Mouse (Mus musculus): ENCODE measurements at regions not wholly inside any gene's neighbourhood (a gene's known extent, or its start where the extent isn't known, plus 50 kb on each side); places are given as distances from the start of the nearest gene placed in this dataset.
"Not testable (repeated sequence)": the region's sequence is repeated elsewhere in the genome, so short reads cannot be mapped to it uniquely, and the experiment has no call there.

DNA sequence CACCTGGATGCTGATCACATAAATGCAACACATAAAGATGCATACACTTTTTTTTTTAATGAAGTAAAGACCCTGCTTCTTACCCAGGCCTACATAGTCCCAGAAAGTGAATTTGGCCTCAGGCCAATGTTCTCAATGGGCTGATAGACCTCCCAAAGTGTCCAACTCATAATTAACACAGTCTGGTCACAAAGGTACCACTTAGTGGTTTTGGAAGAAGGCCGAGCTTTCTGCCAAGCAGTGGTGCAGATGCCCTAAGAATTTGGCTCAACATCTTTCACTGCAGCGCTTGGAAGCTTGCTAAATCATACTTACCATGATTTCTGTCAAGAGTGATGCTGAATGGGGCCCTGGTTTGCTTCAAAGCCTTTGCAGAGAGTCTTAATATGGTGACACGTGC is 706.4 kb upstream of the Rag2 start:
- no peak for ATAC-seq (ENCODE audit: low FRiP score)
- H3K4me1 ChIP-seq (replicated peaks): no peaks in the 10 kb centered on the region
- WGBS: 89% methylated on average over 3 of the region's 3 CpGs
- no peaks in the 10 kb centered on the region for H3K36me3 ChIP-seq
- H3K9me3 ChIP-seq: no peaks in the 10 kb centered on the region
- no peak overlapping the region for H3K27ac ChIP-seq
- H3K4me3 ChIP-seq: no peak overlapping the region
- no peak overlapping the region for H3K9ac ChIP-seq
- H3K27me3 ChIP-seq: no peaks in the 10 kb centered on the region
- no peak overlapping the region for H3K4me2 ChIP-seq

DNA sequence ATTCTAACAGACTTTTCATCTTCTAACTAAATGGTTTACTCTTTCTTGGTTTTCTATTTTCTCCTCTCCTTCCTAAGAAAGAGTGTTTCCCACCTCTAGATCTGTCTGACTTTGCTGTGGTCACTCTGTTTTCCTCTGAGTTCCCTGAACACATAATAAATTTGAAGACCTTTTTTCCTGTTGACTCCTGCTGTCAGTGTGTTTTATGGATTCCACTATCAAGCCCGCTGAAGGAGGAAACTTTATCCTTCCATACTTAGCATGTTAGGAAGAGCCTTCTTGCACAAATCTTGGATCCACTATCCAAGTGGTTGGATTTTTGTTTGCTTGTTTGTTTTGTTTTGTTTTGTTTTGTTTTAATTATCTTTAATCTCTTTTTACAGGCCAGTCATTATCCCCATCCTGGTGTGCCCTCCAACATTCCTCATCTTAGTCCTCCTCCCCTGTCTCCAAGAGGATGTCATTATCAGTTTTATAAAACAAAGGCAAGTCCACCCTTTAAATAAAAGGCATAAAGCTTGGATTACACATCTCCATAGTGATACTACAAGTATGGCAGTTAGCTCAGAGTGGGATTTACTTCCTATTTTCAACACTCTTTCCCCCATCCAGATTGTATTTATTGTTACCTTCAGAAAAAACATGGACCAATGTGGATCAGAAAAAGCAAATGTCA is 704.8 kb upstream of the Rag2 start:
- no peaks in the 10 kb centered on the region for H3K36me3 ChIP-seq
- no peak for ATAC-seq (ENCODE audit: low FRiP score)
- no peaks in the 10 kb centered on the region for H3K4me1 ChIP-seq (replicated peaks)
- H3K9me3 ChIP-seq: no peaks in the 10 kb centered on the region
- WGBS: 94% methylated on average over 1 of the region's 1 CpGs
- H3K4me2 ChIP-seq: no peak overlapping the region
- no peak overlapping the region for H3K27ac ChIP-seq
- H3K27me3 ChIP-seq: no peaks in the 10 kb centered on the region
- no peak overlapping the region for H3K9ac ChIP-seq
- H3K4me3 ChIP-seq: no peak overlapping the region

DNA sequence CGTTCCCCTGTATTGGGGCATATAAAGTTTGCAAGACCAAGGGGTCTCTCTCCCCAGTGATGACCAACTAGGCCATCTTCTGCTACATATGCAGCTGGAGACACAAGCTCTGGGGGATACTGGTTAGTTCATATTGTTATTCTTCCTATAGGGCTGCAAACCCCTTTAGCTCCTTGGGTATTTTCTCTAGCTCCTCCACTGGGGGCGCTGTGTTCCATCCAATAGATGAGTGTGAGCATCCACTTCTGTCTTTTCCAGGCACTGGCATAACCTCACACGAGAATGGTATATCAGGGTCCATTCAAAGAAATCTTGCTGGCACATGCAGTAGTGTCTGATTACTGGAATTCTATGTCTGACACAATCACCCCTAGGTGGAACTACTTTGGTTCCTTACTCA is 675.9 kb upstream of the Rag2 start:
- H3K9me3 ChIP-seq; ATAC-seq (ENCODE audit: low FRiP score); H3K27ac ChIP-seq; H3K4me1 ChIP-seq (replicated peaks); H3K27me3 ChIP-seq; H3K36me3 ChIP-seq; H3K4me2 ChIP-seq; H3K9ac ChIP-seq; H3K4me3 ChIP-seq: not testable (repeated sequence)
- 48% methylated on average over 3 of the region's 3 CpGs for WGBS

DNA sequence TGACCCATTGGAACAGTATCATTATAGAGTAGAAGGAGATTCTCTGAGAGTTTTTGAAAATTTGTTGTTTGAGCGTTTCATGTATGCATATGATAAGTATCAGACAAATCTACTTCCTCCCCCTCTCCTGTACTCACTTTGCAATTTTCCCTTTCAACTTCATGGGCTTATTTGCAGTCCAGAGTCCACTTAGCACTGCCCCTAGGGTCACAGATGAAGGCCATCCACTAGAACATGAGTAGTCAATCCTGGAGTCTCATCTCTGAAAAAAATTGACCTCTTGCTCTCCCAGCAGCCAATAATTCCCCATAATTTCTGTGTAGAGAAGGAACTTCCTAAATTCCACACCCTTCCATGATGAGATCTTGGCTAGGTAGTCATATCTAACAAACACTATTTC is 665.1 kb upstream of the Rag2 start:
- Histone ChIP-seq H3K27me3 (no peaks in the 10 kb centered on the region), H3K36me3 (no peaks in the 10 kb centered on the region), H3K27ac (no peak overlapping the region), H3K9me3 (no peaks in the 10 kb centered on the region), H3K4me2 (no peak overlapping the region), H3K4me3 (no peak overlapping the region), H3K9ac (no peak overlapping the region), H3K4me1 (replicated peaks) (no peaks in the 10 kb centered on the region)
- no peak for ATAC-seq (ENCODE audit: low FRiP score)
- 96% methylated on average over 1 of the region's 1 CpGs for WGBS

DNA sequence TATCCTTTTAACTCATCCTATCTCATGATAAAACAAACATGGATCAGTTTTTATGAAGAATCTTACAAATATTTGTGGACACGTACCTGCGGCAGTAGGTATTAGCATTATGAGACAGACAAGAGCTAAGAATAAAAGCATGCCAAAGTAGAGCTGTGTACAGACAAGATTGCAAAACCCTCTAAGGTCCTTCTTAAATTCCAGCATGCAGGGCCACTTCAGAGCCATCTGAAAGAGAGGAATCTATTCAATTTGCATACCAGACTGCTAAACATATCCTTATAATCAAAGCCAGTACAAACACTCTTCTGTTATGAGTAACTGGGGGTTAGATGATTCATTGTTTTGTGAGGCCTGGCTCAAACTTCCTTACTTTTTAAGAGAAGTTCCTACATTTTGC is 659.9 kb upstream of the Rag2 start:
- Histone ChIP-seq H3K4me3 (no peak overlapping the region), H3K9ac (no peak overlapping the region), H3K4me2 (no peak overlapping the region), H3K27me3 (no peaks in the 10 kb centered on the region), H3K4me1 (replicated peaks) (no peaks in the 10 kb centered on the region), H3K27ac (no peak overlapping the region), H3K36me3 (no peaks in the 10 kb centered on the region), H3K9me3 (no peaks in the 10 kb centered on the region)
- no peak for ATAC-seq (ENCODE audit: low FRiP score)
- 94% methylated on average over 2 of the region's 2 CpGs for WGBS

DNA sequence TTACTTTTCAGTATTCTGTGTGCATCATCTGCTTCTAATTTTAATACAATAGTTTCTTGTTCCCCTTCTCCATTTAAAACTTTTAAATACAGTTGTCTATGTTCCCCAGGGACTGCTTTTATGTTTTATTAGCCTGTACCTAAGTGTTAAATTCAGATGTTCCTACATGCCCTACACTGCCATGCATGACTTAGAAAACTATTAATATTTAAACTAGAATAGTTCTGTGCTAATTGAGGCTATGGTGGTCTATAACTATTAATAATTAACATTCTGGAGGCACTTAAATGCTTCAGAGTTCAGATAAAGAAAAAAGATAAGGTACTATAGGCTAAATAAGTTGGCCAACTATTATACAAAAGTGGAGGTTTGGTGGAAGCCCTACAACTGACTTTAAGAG is 647.3 kb upstream of the Rag2 start:
- Histone ChIP-seq H3K27me3 (no peaks in the 10 kb centered on the region), H3K4me3 (no peak overlapping the region), H3K4me1 (replicated peaks) (no peaks in the 10 kb centered on the region), H3K9me3 (no peaks in the 10 kb centered on the region), H3K4me2 (no peak overlapping the region), H3K27ac (no peak overlapping the region), H3K9ac (no peak overlapping the region), H3K36me3 (no peaks in the 10 kb centered on the region)
- no peak for ATAC-seq (ENCODE audit: low FRiP score)

DNA sequence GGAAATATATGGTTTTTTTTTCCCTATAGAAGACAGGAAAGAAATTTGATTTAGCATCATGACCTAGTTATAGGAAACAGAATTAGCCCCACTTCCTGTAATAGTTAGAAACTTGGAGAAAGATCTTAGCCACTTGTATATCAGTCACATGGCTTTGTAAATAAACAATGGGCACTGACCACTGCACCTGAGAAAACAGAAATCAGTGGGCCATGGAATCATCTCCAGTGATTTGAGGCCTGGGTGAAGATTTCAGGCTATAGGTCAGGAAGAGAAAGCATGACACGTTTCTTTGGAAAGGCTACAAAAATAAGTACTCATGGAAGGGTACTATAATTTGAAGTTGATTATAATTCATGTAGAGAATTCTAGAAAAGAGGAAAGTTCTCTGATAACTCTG is 642.2 kb upstream of the Rag2 start:
- ATAC-seq (ENCODE audit: low FRiP score): no peak
- H3K36me3 ChIP-seq: no peaks in the 10 kb centered on the region
- WGBS: 70% methylated on average over 1 of the region's 1 CpGs
- H3K27me3 ChIP-seq: no peaks in the 10 kb centered on the region
- no peak overlapping the region for H3K4me2 ChIP-seq
- no peaks in the 10 kb centered on the region for H3K9me3 ChIP-seq
- no peak overlapping the region for H3K4me3 ChIP-seq
- no peaks in the 10 kb centered on the region for H3K4me1 ChIP-seq (replicated peaks)
- H3K9ac ChIP-seq: no peak overlapping the region
- H3K27ac ChIP-seq: no peak overlapping the region

DNA sequence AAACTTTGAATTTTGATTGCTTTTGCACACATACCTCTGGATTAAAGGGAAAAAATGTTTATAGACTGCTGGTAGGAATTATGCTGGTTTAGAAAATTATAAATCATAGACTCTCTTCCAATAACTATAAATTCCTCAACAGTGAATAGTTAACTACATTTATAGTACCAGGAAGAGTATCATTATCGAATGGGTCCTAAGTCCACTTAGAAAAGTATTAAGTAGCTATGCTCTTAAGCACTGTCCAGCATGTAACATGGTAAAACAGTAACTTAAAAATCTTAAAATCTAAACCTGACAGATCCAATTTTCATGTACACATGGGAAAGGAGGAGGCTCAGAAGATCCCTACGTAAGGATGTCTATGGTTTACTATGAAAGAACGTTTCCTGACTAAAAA is 609.2 kb upstream of the Rag2 start:
- 97% methylated on average over 3 of the region's 3 CpGs for WGBS
- no peaks in the 10 kb centered on the region for H3K9me3 ChIP-seq
- H3K4me2 ChIP-seq: no peak overlapping the region
- no peaks in the 10 kb centered on the region for H3K4me1 ChIP-seq (replicated peaks)
- no peak overlapping the region for H3K27ac ChIP-seq
- no peak overlapping the region for H3K4me3 ChIP-seq
- ATAC-seq (ENCODE audit: low FRiP score): no peak
- H3K9ac ChIP-seq: no peak overlapping the region
- no peaks in the 10 kb centered on the region for H3K27me3 ChIP-seq
- no peaks in the 10 kb centered on the region for H3K36me3 ChIP-seq

DNA sequence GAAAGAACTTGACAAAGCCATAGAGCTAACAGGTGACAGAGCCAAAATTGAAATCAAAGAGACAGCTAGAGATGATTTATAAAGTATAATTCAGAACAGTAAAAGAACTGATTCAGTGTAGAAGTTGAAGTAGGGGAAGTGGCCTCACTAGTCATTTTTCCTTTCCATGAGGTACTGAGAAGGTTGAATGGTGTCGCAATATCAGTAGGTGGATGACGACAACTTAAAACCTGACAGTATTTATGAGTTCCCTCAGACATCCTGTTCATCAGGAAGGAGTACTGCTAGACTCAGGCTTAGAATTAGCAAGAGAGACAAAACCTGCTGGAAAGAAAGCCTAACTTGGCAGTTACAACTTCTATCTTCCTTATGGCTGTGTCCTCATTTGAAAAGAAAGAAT is 605.1 kb upstream of the Rag2 start:
- H3K4me2 ChIP-seq: no peak overlapping the region
- no peak overlapping the region for H3K4me3 ChIP-seq
- H3K36me3 ChIP-seq: no peaks in the 10 kb centered on the region
- H3K4me1 ChIP-seq (replicated peaks): no peaks in the 10 kb centered on the region
- no peak overlapping the region for H3K27ac ChIP-seq
- 95% methylated on average over 2 of the region's 2 CpGs for WGBS
- no peak for ATAC-seq (ENCODE audit: low FRiP score)
- no peaks in the 10 kb centered on the region for H3K9me3 ChIP-seq
- no peaks in the 10 kb centered on the region for H3K27me3 ChIP-seq
- H3K9ac ChIP-seq: no peak overlapping the region

DNA sequence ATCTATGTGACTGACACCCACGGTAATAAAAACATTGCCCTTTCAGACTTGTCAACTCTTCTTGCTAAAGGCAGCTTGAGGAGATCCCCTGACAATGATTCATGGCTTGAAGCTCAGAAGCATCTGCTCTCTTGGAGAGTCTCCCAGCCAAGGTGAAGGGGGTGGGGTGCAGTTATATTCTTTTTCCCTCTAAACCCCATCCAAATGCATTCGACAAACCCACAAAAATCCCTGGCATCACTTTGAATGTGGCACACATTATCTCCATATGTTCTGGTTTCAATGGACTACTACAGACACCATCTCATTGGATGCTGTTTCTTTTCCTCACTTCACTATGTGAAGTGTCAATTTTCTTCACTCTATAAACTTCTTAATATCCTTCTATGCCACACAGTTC is 603.0 kb upstream of the Rag2 start:
- Histone ChIP-seq H3K9me3 (no peaks in the 10 kb centered on the region), H3K4me2 (no peak overlapping the region), H3K27ac (no peak overlapping the region), H3K27me3 (no peaks in the 10 kb centered on the region), H3K4me3 (no peak overlapping the region), H3K4me1 (replicated peaks) (no peaks in the 10 kb centered on the region), H3K36me3 (no peaks in the 10 kb centered on the region), H3K9ac (no peak overlapping the region)
- no peak for ATAC-seq (ENCODE audit: low FRiP score)
- WGBS: 90% methylated on average over 2 of the region's 2 CpGs

DNA sequence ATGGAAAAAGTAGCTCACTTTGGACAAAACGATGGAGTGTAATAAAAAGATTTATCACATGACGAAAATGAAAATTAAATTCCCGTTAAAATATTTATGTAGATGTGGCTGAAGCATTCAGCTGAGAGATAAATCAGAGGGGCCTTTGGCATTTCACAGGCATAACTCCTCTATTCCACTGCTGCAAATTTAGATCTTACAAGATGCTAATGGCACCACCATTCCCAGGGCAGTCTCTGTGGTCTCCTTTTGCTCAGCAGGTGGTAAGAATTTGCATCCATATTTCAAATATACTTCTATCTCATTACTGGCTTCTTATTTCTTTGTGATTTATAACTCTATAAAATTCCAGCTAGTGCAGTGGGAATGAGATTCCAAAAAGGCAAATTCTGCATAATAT is 581.5 kb upstream of the Rag2 start:
- Histone ChIP-seq H3K4me2 (no peak overlapping the region), H3K4me1 (replicated peaks) (no peaks in the 10 kb centered on the region), H3K27me3 (no peaks in the 10 kb centered on the region), H3K36me3 (no peaks in the 10 kb centered on the region), H3K9me3 (no peaks in the 10 kb centered on the region), H3K27ac (no peak overlapping the region), H3K4me3 (no peak overlapping the region), H3K9ac (no peak overlapping the region)
- 83% methylated on average over 3 of the region's 3 CpGs for WGBS
- no peak for ATAC-seq (ENCODE audit: low FRiP score)

DNA sequence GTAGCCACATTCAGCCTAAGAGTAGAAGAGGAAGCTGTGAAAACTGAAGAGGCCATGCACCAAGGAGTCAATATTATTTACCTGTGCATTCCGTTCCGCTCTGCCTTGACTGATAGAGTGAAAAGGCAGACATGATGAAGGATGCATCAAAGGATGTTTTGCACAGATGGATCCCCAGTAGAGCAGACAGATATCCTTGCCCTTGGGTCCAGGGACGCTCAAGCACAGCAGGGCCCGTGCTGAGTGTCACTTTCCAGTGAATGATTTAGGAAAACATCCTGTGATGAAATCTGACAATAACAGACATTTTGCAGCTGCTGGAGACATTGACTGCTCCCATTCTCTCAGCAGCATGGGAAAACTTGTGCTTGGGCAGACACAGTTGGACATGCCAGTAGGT is 561.6 kb upstream of the Rag2 start:
- no peak for ATAC-seq (ENCODE audit: low FRiP score)
- H3K4me3 ChIP-seq: no peak overlapping the region
- H3K27ac ChIP-seq: no peak overlapping the region
- no peak overlapping the region for H3K9ac ChIP-seq
- no peaks in the 10 kb centered on the region for H3K9me3 ChIP-seq
- no peaks in the 10 kb centered on the region for H3K4me1 ChIP-seq (replicated peaks)
- WGBS: 73% methylated on average over 4 of the region's 4 CpGs
- H3K4me2 ChIP-seq: no peak overlapping the region
- H3K27me3 ChIP-seq: no peaks in the 10 kb centered on the region
- no peaks in the 10 kb centered on the region for H3K36me3 ChIP-seq

DNA sequence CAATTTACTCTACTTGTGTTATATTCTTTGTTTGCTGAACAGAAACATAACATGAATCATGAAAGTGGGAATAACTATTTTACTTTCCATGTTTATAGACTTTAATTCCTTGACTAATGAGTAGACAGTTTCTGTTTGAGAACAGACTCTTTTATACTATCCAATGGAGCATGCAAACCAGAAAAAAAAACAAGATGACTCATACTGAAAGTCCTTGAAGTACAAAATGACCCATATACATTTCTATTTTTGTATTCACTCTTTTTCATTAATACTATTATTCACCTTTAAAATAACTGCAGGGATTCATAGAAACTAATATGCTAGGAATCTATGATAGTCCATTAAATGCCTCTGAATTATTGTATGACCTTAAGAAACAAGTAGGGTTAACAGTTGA is 549.5 kb upstream of the Rag2 start:
- no peak overlapping the region for H3K9ac ChIP-seq
- no peak overlapping the region for H3K4me2 ChIP-seq
- H3K4me1 ChIP-seq (replicated peaks): no peaks in the 10 kb centered on the region
- no peaks in the 10 kb centered on the region for H3K27me3 ChIP-seq
- H3K27ac ChIP-seq: no peak overlapping the region
- ATAC-seq (ENCODE audit: low FRiP score): no peak
- H3K9me3 ChIP-seq: no peaks in the 10 kb centered on the region
- no peaks in the 10 kb centered on the region for H3K36me3 ChIP-seq
- no peak overlapping the region for H3K4me3 ChIP-seq

DNA sequence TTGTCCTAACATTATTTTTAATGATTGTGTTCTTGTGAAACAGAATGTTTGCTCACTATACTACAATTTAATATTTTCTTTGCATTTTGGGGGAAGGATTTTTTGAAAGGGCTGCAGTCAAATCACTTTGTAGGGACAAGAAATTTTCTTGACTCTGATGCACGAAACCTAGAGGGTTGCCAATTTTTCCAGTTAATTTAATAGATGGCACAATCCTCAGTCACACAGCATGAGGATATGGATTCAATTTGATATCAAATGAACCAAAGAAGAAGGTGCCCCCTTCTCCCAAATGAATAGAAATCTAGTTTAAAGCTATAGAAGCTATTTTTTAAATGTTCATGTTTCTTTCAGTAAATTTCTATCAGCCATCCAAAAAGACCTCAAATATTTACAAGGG is 544.3 kb upstream of the Rag2 start:
- ATAC-seq (ENCODE audit: low FRiP score): no peak
- 74% methylated on average over 1 of the region's 1 CpGs for WGBS
- no peak overlapping the region for H3K27ac ChIP-seq
- no peaks in the 10 kb centered on the region for H3K27me3 ChIP-seq
- H3K36me3 ChIP-seq: no peaks in the 10 kb centered on the region
- H3K4me1 ChIP-seq (replicated peaks): no peaks in the 10 kb centered on the region
- no peaks in the 10 kb centered on the region for H3K9me3 ChIP-seq
- no peak overlapping the region for H3K4me2 ChIP-seq
- no peak overlapping the region for H3K9ac ChIP-seq
- no peak overlapping the region for H3K4me3 ChIP-seq
